ENCODE assay signal across 19 mouse cellular contexts in genomic region chr11:98792081-98792480, GRCm38 (mm10). TPM values are rescaled to one million over a fixed set of nuclear protein-coding genes. Genes with fewer than 3 reads are reported as not detected.
DNase-seq lines count a peak whose midpoint lies in the region; ATAC-seq and TF ChIP-seq lines count a peak whose summit lies in the region.
"Had no signal": no experiment of that assay in that cellular context is flagged by ENCODE, and none has a peak within 500 bp of the region (broad histone marks: within the 10 kb centered on the region; RNA-seq: fewer than 3 reads in every experiment).

No protein-coding gene starts in this region.

- H3K4me1 ChIP-seq in hindbrain, embryonic 12.5 days: peaks cover 33% of the 10 kb centered on the region
- peaks cover 43% of the 10 kb centered on the region for H3K4me1 ChIP-seq in hindbrain, embryonic 13.5 days (replicated peaks)
- peaks cover 21 to 32% of the 10 kb centered on the region in 2 experiments for H3K4me1 ChIP-seq in liver, embryonic 14.5 days (replicated peaks; ENCODE audit: control insufficient read depth in 2 of 2, insufficient read depth in 2 of 2, low read length in 1 of 2)
- H3K4me1 ChIP-seq in liver, postnatal 0 days (ENCODE audit: insufficient read depth): peaks cover 29% of the 10 kb centered on the region

- ATAC-seq in hindbrain, embryonic 12.5 days (ENCODE audit: low FRiP score): no peak
- ATAC-seq in hindbrain, embryonic 13.5 days (ENCODE audit: low FRiP score): no peak
- no peak for ATAC-seq in liver, embryonic 14.5 days (ENCODE audit: insufficient read depth)
- ATAC-seq in liver, postnatal 0 days: no peak

- no peak overlapping the region for H3K27ac ChIP-seq in hindbrain, embryonic 12.5 days
- no peak overlapping the region for H3K27ac ChIP-seq in hindbrain, embryonic 13.5 days
- no peak overlapping the region for H3K27ac ChIP-seq in liver, embryonic 14.5 days
- no peak overlapping the region for H3K27ac ChIP-seq in liver, postnatal 0 days (ENCODE audit: low read depth)
- H3K27ac ChIP-seq: macrophage; neural tube, embryonic 15.5 days had no signal

- no peak overlapping the region for H3K4me2 ChIP-seq in hindbrain, embryonic 12.5 days (replicated peaks)
- no peak overlapping the region for H3K4me2 ChIP-seq in hindbrain, embryonic 13.5 days
- no peak overlapping the region for H3K4me2 ChIP-seq in liver, embryonic 14.5 days (ENCODE audit: low read depth)
- no peak overlapping the region for H3K4me2 ChIP-seq in liver, postnatal 0 days (ENCODE audit: low read depth, low read length)
- H3K4me2 ChIP-seq: lung, embryonic 14.5 days; neural tube, embryonic 15.5 days had no signal

- TF ChIP-seq CTCF in liver, embryonic 14.5 days (IDR thresholded peaks at IDR 0.05; ENCODE audit: low read depth): no peak
- TF ChIP-seq CTCF in liver, postnatal 0 days (IDR thresholded peaks at IDR 0.05; ENCODE audit: low read depth): no peak

- H3K9ac ChIP-seq in hindbrain, embryonic 12.5 days: peak overlapping the region; percentile 20; the same call in 1 of the 2 replicates
- H3K9ac ChIP-seq in hindbrain, embryonic 13.5 days: no peak overlapping the region; the same call in 1 of the 2 replicates
- 0 out of 2 replicates have a peak overlapping the region, but pooled peaks have one; percentile 6 for H3K9ac ChIP-seq in liver, embryonic 14.5 days (replicated peaks)
- no peak overlapping the region for H3K9ac ChIP-seq in liver, postnatal 0 days (replicated peaks)
- H3K9ac ChIP-seq: lung, embryonic 14.5 days; neural tube, embryonic 15.5 days had no signal

- DNase-seq in cerebellum, adult 9-10 months: peak; percentile 46
- DNase-seq in cerebellum, postnatal 4 days (ENCODE audit: low spot score in 2 of 2): no peak
- DNase-seq in liver, embryonic 14.5 days (ENCODE audit: low read depth in 3 of 3, low spot score in 3 of 3): no peak
- no peak for DNase-seq in liver, postnatal 0 days
- peak; percentile 92 for DNase-seq in ZHBTc4 (ENCODE audit: low read depth, low spot score)
- DNase-seq in frontal cortex, postnatal 36 days (ENCODE audit: low spot score in 2 of 2): no peak
- DNase-seq: adrenal gland, postnatal 36 days; cerebellum, adult 11-12 months; gastrocnemius, postnatal 14 days; heart, adult 18-20 months; heart, postnatal 4 days; kidney, adult 8-10 months; lung, embryonic 14.5 days; midbrain, embryonic 14.5 days had no signal

- WGBS in hindbrain, embryonic 12.5 days: 10% methylated on average over 4 of the region's 4 CpGs
- 10% methylated on average over 4 of the region's 4 CpGs for WGBS in hindbrain, embryonic 13.5 days
- 42% methylated on average over 4 of the region's 4 CpGs for WGBS in liver, embryonic 14.5 days (ENCODE audit: insufficient replicate concordance)
- WGBS in liver, postnatal 0 days (ENCODE audit: insufficient replicate concordance): 48% methylated on average over 4 of the region's 4 CpGs

- no peak overlapping the region for H3K4me3 ChIP-seq in hindbrain, embryonic 12.5 days
- H3K4me3 ChIP-seq in hindbrain, embryonic 13.5 days: no peak overlapping the region
- H3K4me3 ChIP-seq in liver, embryonic 14.5 days (ENCODE audit: insufficient read depth in 1 of 2, low read depth in 2 of 2, low read length in 2 of 2): no peak overlapping the region
- H3K4me3 ChIP-seq in liver, postnatal 0 days (ENCODE audit: low read depth, low read length): no peak overlapping the region
- H3K4me3 ChIP-seq: neural tube, embryonic 15.5 days had no signal

- no peak for TF ChIP-seq EP300 in liver, embryonic 14.5 days (IDR thresholded peaks at IDR 0.05; ENCODE audit: low read depth)
- TF ChIP-seq EP300 in liver, postnatal 0 days (IDR thresholded peaks at IDR 0.05; ENCODE audit: low read depth): no peak

- H3K9me3 ChIP-seq in hindbrain, embryonic 12.5 days (replicated peaks): no peaks in the 10 kb centered on the region
- no peaks in the 10 kb centered on the region for H3K9me3 ChIP-seq in hindbrain, embryonic 13.5 days
- no peaks in the 10 kb centered on the region for H3K9me3 ChIP-seq in liver, embryonic 14.5 days (ENCODE audit: control insufficient read depth, low read length)
- H3K9me3 ChIP-seq in liver, postnatal 0 days (ENCODE audit: low read length): no peaks in the 10 kb centered on the region
- H3K9me3 ChIP-seq: G1E; neural tube, embryonic 15.5 days had no signal

- H3K36me3 ChIP-seq in hindbrain, embryonic 12.5 days: no peaks in the 10 kb centered on the region
- H3K36me3 ChIP-seq in hindbrain, embryonic 13.5 days: no peaks in the 10 kb centered on the region
- no peaks in the 10 kb centered on the region for H3K36me3 ChIP-seq in liver, embryonic 14.5 days (replicated peaks; ENCODE audit: control insufficient read depth, insufficient read depth, low read depth)
- H3K36me3 ChIP-seq in liver, postnatal 0 days (replicated peaks; ENCODE audit: insufficient read depth, low read length): no peaks in the 10 kb centered on the region
- H3K36me3 ChIP-seq: neural tube, embryonic 15.5 days had no signal

- H3K27me3 ChIP-seq in hindbrain, embryonic 12.5 days: no peaks in the 10 kb centered on the region
- no peaks in the 10 kb centered on the region for H3K27me3 ChIP-seq in hindbrain, embryonic 13.5 days
- H3K27me3 ChIP-seq in liver, embryonic 14.5 days (ENCODE audit: control insufficient read depth, insufficient read depth, low read length): no peaks in the 10 kb centered on the region
- H3K27me3 ChIP-seq in liver, postnatal 0 days (ENCODE audit: insufficient read depth, low read length): no peaks in the 10 kb centered on the region
- H3K27me3 ChIP-seq: neural tube, embryonic 15.5 days had no signal

RNA-seq across cellular contexts. Expression of gene Msl1, which starts 3.2 kb away (rescaled TPM):
- 38.8 and 40.4 TPM in 2 replicates for polyA plus RNA-seq in hindbrain, embryonic 12.5 days (2016; fragmentation: Nextera tagmentation; extraction: Ambion mirVana)
- 31.5 and 33.0 TPM in 2 replicates for polyA plus RNA-seq in hindbrain, embryonic 13.5 days (2015; fragmentation: Nextera tagmentation; extraction: Ambion mirVana)
- polyA plus RNA-seq in liver, embryonic 14.5 days (2012; rRNA removed): 11.5 and 15.8 TPM in 2 replicates
- polyA plus RNA-seq in liver, embryonic 14.5 days (2014; fragmentation: Nextera tagmentation; extraction: Ambion mirVana): 4.5 and 4.9 TPM in 2 replicates
- 5.4 and 6.5 TPM in 2 replicates for polyA plus RNA-seq in liver, postnatal 0 days (2015; fragmentation: Nextera tagmentation; extraction: Ambion mirVana)

RNA-seq across cellular contexts. Expression of gene Casc3, which starts 12.6 kb away (rescaled TPM):
- 62.5 and 66.5 TPM in 2 replicates for polyA plus RNA-seq in hindbrain, embryonic 12.5 days (2016; fragmentation: Nextera tagmentation; extraction: Ambion mirVana)
- 48.7 and 50.2 TPM in 2 replicates for polyA plus RNA-seq in hindbrain, embryonic 13.5 days (2015; fragmentation: Nextera tagmentation; extraction: Ambion mirVana)
- 12.2 and 12.7 TPM in 2 replicates for polyA plus RNA-seq in liver, embryonic 14.5 days (2012; rRNA removed)
- 11.5 and 13.0 TPM in 2 replicates for polyA plus RNA-seq in liver, embryonic 14.5 days (2014; fragmentation: Nextera tagmentation; extraction: Ambion mirVana)
- polyA plus RNA-seq in liver, postnatal 0 days (2015; fragmentation: Nextera tagmentation; extraction: Ambion mirVana): 6.7 and 7.0 TPM in 2 replicates

RNA-seq across cellular contexts. Expression of gene Nr1d1, which starts 16.9 kb away (rescaled TPM):
- polyA plus RNA-seq in hindbrain, embryonic 12.5 days (2016; fragmentation: Nextera tagmentation; extraction: Ambion mirVana): 1.2 and 1.3 TPM in 2 replicates
- polyA plus RNA-seq in hindbrain, embryonic 13.5 days (2015; fragmentation: Nextera tagmentation; extraction: Ambion mirVana): 1.9 and 2.4 TPM in 2 replicates
- polyA plus RNA-seq in liver, embryonic 14.5 days (2012; rRNA removed): 0.54 and 0.65 TPM in 2 replicates
- 0.56 and 0.58 TPM in 2 replicates for polyA plus RNA-seq in liver, embryonic 14.5 days (2014; fragmentation: Nextera tagmentation; extraction: Ambion mirVana)
- polyA plus RNA-seq in liver, postnatal 0 days (2015; fragmentation: Nextera tagmentation; extraction: Ambion mirVana): 2.0 and 4.2 TPM in 2 replicates

RNA-seq across cellular contexts. Expression of gene Rapgefl1, which starts 44.5 kb away (rescaled TPM):
- 3.1 and 4.1 TPM in 2 replicates for polyA plus RNA-seq in hindbrain, embryonic 12.5 days (2016; fragmentation: Nextera tagmentation; extraction: Ambion mirVana)
- 6.2 and 7.0 TPM in 2 replicates for polyA plus RNA-seq in hindbrain, embryonic 13.5 days (2015; fragmentation: Nextera tagmentation; extraction: Ambion mirVana)
- polyA plus RNA-seq in liver, embryonic 14.5 days (2012; rRNA removed): 0.52 and 0.55 TPM in 2 replicates
- 0.05 and 0.06 TPM in 2 replicates for polyA plus RNA-seq in liver, embryonic 14.5 days (2014; fragmentation: Nextera tagmentation; extraction: Ambion mirVana)
- 0.11 and 0.21 TPM in 2 replicates for polyA plus RNA-seq in liver, postnatal 0 days (2015; fragmentation: Nextera tagmentation; extraction: Ambion mirVana)

RNA-seq across cellular contexts. Expression of gene Thra, which starts 51.6 kb away (rescaled TPM):
- 67.2 and 68.4 TPM in 2 replicates for polyA plus RNA-seq in hindbrain, embryonic 12.5 days (2016; fragmentation: Nextera tagmentation; extraction: Ambion mirVana)
- 117 and 122 TPM in 2 replicates for polyA plus RNA-seq in hindbrain, embryonic 13.5 days (2015; fragmentation: Nextera tagmentation; extraction: Ambion mirVana)
- polyA plus RNA-seq in liver, embryonic 14.5 days (2012; rRNA removed): 14.6 and 15.6 TPM in 2 replicates
- 8.3 and 10.0 TPM in 2 replicates for polyA plus RNA-seq in liver, embryonic 14.5 days (2014; fragmentation: Nextera tagmentation; extraction: Ambion mirVana)
- 5.1 and 6.1 TPM in 2 replicates for polyA plus RNA-seq in liver, postnatal 0 days (2015; fragmentation: Nextera tagmentation; extraction: Ambion mirVana)

Comparison
In these comparisons a context has a peak if more than half of its experiments do, and no peak if none do; other contexts are left out.
1. DNase-seq: peak in cerebellum, adult 9-10 months (single experiment) and ZHBTc4 (single experiment); none in cerebellum, postnatal 4 days (0 of 2), liver, embryonic 14.5 days (0 of 3), liver, postnatal 0 days (single experiment) and frontal cortex, postnatal 36 days (0 of 2).
2. H3K9ac ChIP-seq: peak in hindbrain, embryonic 12.5 days (single experiment) and liver, embryonic 14.5 days (single experiment); none in hindbrain, embryonic 13.5 days (single experiment) and liver, postnatal 0 days (single experiment).